Mouse (Mus musculus) cerebellum, postnatal 10 days (tissue): Measurements from ENCODE around the gene Nfib.

Source experiments
- DNase-seq, 2 experiments: peaks; one replicate each; pipeline ENCODE4 v3.0.0; 2021; ENCODE audit warnings: mixed read lengths in 2 of 2

The Nfib gene

GRCm38 (mm10) chr4:82623835-82624234 lies 81.7 kb downstream of the Nfib start:
- DNase-seq, result no peak

DNA sequence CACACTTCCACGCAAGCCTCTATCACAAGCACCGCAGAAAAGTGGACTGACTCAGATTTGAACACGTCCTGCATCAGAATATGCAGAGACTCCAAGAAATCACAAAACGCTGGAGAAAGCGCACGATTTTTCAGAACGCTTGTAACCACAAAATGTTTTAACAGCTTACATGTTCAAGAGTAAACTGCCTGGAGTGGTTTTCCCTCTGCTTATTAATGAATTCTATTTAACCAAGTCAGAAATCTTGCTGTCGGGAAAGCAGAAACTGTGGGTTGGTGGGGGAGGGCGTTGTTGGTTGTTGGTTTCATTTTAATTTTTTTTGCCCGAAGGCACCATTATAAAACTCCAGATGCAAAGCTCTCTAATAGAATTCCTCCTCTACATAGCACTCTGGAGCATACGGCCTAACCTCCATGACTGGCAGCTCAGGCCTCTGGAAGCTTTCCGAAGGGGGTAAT lies 82.4 kb downstream of the Nfib start:
- DNase-seq, result peak in 1 of 2 experiments; percentile 14

GRCm38 (mm10) chr4:82622321-82622836 lies 83.2 kb downstream of the Nfib start:
- peak; percentile 97 to 98 for DNase-seq

GRCm38 (mm10) chr4:82619539-82619941 lies 86.0 kb downstream of the Nfib start:
- peak; percentile 73 to 78 for DNase-seq

DNA sequence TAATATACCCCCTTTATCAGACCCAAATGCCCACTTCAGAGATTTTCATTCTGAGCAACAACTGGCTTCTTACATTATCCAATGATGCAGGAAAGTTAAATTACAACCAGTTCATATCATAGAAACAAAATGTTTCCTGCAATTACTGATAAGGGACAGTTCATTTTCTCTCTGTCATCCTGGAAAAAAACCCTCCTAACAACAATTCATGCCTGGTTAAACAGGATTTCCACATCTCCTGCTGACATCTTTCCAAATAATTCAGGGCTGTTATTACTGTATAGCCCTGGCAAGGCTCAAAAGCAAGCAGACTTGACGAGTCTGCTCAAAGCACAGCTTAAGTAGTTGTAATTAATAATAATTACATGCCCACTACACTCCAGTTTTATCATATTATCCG lies 86.5 kb downstream of the Nfib start:
- DNase-seq, result no peak

- no peak for DNase-seq
Measured at GRCm38 (mm10) chr4:82617257-82617656, 88.3 kb downstream of the Nfib start.

GRCm38 (mm10) chr4:82615712-82616111 lies 89.8 kb downstream of the Nfib start:
- peak; percentile 83 for DNase-seq

DNA sequence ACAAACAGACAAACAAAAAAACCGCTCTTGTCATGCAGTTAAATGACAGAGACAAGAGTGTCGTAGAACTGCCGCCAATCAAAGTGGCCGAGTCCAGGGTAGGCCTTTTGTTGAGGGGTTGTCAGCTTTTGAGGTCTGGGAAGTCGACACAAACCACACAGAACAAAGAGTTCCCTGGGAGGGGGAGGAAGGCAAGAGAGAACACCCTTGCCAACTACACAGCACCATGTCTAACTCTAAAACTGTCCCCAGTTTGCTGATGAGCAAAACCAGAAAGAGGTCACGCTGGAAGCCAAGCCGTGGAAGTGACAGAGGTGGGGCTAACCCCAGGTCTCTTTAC lies 91.1 kb downstream of the Nfib start:
- no peak for DNase-seq

GRCm38 (mm10) chr4:82613606-82614465 lies 91.7 kb downstream of the Nfib start:
- peak; percentile 81 to 95 for DNase-seq

DNA sequence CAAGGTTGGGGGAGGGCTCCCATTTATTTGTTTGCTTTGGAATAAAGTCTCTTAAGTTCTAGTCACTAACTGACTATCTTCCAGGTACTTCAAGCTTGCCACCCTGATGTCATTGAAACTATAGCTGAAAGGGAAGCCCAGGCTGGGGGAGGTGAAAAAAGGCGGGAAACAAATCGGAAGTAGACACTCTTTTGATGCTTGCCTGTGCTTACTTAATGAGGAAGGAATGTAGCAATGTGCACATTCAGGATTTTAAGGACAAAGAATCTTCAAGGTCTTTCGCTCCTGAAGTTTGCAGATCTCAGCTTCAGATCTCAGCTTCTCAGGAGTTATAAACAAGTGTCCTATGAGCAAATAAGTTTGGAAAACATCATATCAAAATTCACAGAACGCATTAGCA lies 95.9 kb downstream of the Nfib start:
- DNase-seq, result no peak

DNA sequence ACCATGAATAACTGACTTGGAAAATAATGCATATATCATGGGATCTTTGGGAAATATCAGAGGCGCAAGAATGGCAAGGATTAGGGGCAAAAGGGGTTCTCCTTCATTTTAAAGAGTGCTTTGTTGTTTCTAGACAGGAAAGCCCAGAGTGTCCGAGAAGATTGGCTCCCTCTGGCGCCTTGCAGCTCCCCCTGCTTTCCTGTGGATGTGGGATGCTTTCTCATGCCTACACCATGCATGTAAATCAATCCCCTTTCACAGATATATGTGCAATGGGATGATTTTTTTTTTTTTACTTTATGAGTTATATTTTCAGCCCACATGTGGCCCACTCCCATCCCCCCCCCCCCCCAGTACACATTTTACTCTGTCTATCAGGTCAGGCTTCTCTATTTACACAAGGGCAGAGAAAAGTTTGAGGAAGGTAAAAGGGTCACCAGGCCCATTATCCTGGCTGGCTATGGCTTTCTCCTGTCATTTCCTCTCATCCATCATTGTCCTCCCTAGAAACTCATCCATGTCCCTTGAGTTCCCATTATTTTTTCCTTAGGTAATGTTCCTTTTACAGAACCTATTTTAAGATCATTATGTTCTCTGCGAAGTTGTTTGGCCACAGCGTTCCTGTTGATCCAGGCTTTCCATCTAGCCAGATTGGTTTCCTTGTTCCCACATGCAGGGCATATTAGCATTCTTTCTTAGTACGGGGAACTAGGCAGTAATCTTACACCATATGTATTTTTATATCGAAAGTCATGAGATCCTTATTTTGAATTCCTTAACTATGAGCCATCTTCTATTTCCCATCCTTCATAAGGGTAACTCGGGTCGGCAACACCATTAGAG lies 96.6 kb downstream of the Nfib start:
- no peak for DNase-seq

DNA sequence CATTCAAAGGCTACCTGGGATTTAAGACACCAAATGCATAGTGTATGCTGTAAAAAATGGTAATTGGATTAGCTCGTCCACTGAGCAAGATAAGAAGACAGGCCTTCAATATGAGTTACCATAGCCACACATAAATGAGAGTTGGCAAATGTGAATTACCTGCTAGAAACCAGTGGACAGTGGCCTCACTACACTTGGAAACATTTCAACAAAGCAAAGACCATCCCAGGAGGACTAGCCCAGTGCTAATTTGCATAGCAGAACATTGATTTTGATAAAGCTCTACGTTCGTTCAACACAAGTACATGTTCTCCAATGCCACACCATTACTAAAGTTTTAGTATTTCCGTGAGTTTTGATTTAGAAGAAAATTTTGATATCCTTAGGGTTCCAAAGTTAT lies 98.3 kb downstream of the Nfib start:
- DNase-seq, result no peak

GRCm38 (mm10) chr4:82606351-82606750 lies 99.2 kb downstream of the Nfib start:
- no peak for DNase-seq

DNA sequence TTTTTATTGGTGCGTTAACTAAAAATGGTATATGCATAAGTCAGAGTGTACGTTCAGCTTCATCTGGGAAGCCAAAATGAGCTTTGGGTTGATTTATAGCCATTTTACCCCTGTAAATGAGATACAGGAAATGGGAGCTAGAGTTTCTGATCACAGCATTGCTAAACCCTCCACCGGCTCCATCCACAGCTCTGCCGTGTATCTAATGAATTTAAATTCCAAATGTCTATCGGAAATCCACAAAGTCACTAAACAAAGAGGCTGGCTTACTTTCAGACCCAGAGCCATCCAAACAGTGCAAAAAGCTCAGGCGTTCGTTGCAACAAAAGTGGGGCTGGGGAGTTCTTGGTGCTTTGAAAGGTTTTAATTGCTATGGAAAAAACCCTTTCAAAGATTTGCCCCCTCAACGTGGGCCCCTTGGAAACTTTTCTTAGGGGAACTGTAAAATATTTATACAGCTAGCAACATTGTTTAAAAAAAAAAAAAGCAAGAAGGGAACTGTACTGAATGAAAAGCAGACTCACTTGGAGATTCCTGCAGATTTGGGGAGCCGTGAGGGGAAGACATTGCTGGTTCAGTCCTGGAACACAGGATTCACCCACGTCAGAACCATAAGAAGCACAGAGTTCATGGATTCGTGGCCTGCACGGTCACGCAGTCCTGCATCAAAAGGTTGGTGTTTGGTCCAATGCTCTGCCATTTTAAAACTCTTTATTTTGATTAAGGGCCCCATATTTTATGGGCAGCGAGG lies 100.3 kb downstream of the Nfib start:
- DNase-seq, result no peak

- DNase-seq, result peak; percentile 64 to 71
Measured at GRCm38 (mm10) chr4:82604501-82604900, 101.0 kb downstream of the Nfib start.

- no peak for DNase-seq
Measured at GRCm38 (mm10) chr4:82600636-82601035, 104.9 kb downstream of the Nfib start.

GRCm38 (mm10) chr4:82598436-82598835 lies 107.1 kb downstream of the Nfib start:
- no peak for DNase-seq

- no peak for DNase-seq
Measured at GRCm38 (mm10) chr4:82593681-82594666, 111.6 kb downstream of the Nfib start.

DNA sequence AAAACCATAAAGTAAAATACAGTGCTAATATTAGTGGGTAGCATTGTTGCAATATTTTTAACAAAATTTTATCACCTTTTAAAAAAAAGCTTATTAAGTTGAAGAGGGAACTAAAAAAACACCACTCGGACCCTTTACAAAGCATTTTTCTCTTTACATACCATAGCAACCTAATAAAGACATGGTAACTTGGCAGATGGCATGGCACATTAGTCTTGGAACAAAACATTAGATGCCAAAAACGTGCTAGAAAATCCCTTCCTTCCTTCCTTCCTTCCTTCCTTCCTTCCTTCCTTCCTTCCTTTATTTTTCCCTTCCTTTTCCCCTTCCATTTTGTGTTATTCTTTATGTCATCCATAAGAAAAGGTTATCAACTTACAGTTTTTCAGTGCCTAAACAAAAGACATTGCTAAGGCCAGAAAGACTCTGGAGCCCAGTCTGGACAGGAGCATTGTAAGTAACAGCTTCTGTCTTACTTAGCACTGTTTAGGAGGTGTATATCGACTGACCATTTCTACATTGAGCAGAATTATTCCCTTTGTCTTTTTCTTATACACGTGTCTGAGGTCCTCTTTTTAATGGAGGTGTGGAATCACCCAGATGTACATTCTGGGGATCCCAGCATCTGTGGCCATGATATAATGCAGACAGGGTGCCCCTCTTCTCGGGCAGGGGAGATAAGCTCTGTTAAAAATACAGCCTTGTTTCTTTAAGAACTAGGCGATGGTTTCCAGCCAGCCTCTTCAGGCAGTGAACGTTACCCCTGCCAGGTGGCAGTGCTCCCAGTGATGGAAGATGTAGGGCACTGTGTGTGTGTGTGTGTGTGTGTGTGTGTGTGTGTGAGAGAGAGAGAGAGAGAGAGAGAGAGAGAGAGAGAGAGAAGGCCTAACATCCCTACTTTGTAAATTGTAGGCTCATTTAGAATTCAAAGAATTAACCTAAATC lies 113.2 kb downstream of the Nfib start:
- DNase-seq, result peak; percentile 98

- DNase-seq, result peak; percentile 83 to 87
Measured at GRCm38 (mm10) chr4:82589345-82589890, 116.1 kb downstream of the Nfib start.
